Mouse (Mus musculus) lung, postnatal 0 days (tissue): ENCODE results near the gene Ubc.

Experiments used
- CTCF ChIP-seq: IDR thresholded peaks from 2 replicates; pipeline ENCODE4 v1.5.1; 2016; ENCODE audit warnings: antibody characterized with exemption, mild to moderate bottlenecking
- EP300 ChIP-seq: IDR thresholded peaks from 2 replicates; pipeline ENCODE4 v1.6.1; 2016; ENCODE audit warnings: antibody characterized with exemption, mild to moderate bottlenecking, control low read depth

- TF ChIP-seq CTCF: no peak
- TF ChIP-seq EP300: no peak
Observed at GRCm38 (mm10) chr5:125402991-125403390, 13.0 kb upstream of the Ubc start.
